Mouse (Mus musculus): ENCODE measurements around the gene Cd300ld4.
"Not testable (repeated sequence)": the region's sequence is repeated elsewhere in the genome, so short reads cannot be mapped to it uniquely, and the experiment has no call there.

The Cd300ld4 gene

GRCm38 (mm10) chr11:115026912-115027311, at the start of gene Cd300ld4:
Gene Cd300ld4 (minus strand): TSS chr11:115027012.
- DNase-seq = not testable (repeated sequence)

GRCm38 (mm10) chr11:115075859-115076258, 49.0 kb upstream of the Cd300ld4 start:
- no peak for DNase-seq

GRCm38 (mm10) chr11:115075407-115075806, 48.6 kb upstream of the Cd300ld4 start:
- no peak for DNase-seq

GRCm38 (mm10) chr11:115073002-115073401, 46.2 kb upstream of the Cd300ld4 start:
- DNase-seq = no peak

GRCm38 (mm10) chr11:115071631-115072294, 45.0 kb upstream of the Cd300ld4 start:
- DNase-seq = peak; percentile 67 to 85

GRCm38 (mm10) chr11:115071015-115071551, 44.3 kb upstream of the Cd300ld4 start:
- DNase-seq = no peak

- no peak for DNase-seq
Measured at GRCm38 (mm10) chr11:115066768-115067167, 40.0 kb upstream of the Cd300ld4 start.

GRCm38 (mm10) chr11:115062077-115062476, 35.3 kb upstream of the Cd300ld4 start, which contains the start of gene Cd300e:
Gene Cd300e (minus strand): TSS chr11:115062177.
- no peak for DNase-seq

- DNase-seq = no peak
Measured at GRCm38 (mm10) chr11:115059797-115060196, 33.0 kb upstream of the Cd300ld4 start.

- DNase-seq = no peak
Measured at GRCm38 (mm10) chr11:115058701-115059100, 31.9 kb upstream of the Cd300ld4 start.

- DNase-seq = no peak
Measured at GRCm38 (mm10) chr11:115054537-115054936, 27.7 kb upstream of the Cd300ld4 start.

- DNase-seq = no peak
Measured at GRCm38 (mm10) chr11:115052991-115053390, 26.2 kb upstream of the Cd300ld4 start.

GRCm38 (mm10) chr11:115052206-115052605, 25.4 kb upstream of the Cd300ld4 start:
- DNase-seq = peak in 1 of 2 experiments; percentile 49

GRCm38 (mm10) chr11:115049282-115049895, 22.6 kb upstream of the Cd300ld4 start:
- no peak for DNase-seq

GRCm38 (mm10) chr11:115048259-115048658, 21.4 kb upstream of the Cd300ld4 start, which contains the start of gene Cd300ld3:
Gene Cd300ld3 (minus strand): TSS chr11:115048409.
- DNase-seq = peak in 1 of 2 experiments; percentile 2

GRCm38 (mm10) chr11:115037669-115038068, 10.9 kb upstream of the Cd300ld4 start, which contains the start of gene Cd300ld5:
Gene Cd300ld5 (minus strand): TSS chr11:115037769.
- DNase-seq = not testable (repeated sequence)

GRCm38 (mm10) chr11:115016093-115016492, 10.7 kb downstream of the Cd300ld4 start, which contains the start of gene Cd300ld2:
Gene Cd300ld2 (minus strand): TSS chr11:115016193.
- not testable (repeated sequence) for DNase-seq

GRCm38 (mm10) chr11:115004070-115004469, 22.7 kb downstream of the Cd300ld4 start:
- peak; percentile 18 to 22 for DNase-seq

GRCm38 (mm10) chr11:115001474-115002040, 25.3 kb downstream of the Cd300ld4 start, which contains the start of gene Cd300c2:
Gene Cd300c2 (minus strand): TSS chr11:115001880.
- DNase-seq = peak in 1 of 2 experiments; percentile 21

GRCm38 (mm10) chr11:114989793-114990192, 37.0 kb downstream of the Cd300ld4 start, which contains the start of gene Cd300ld:
Gene Cd300ld (minus strand): TSS chr11:114989922.
- DNase-seq = no peak

- DNase-seq = no peak
Measured at GRCm38 (mm10) chr11:114981866-114982265, 44.9 kb downstream of the Cd300ld4 start.

- no peak for DNase-seq
Measured at GRCm38 (mm10) chr11:114972726-114973125, 54.1 kb downstream of the Cd300ld4 start.
